In the genomic region with DNA sequence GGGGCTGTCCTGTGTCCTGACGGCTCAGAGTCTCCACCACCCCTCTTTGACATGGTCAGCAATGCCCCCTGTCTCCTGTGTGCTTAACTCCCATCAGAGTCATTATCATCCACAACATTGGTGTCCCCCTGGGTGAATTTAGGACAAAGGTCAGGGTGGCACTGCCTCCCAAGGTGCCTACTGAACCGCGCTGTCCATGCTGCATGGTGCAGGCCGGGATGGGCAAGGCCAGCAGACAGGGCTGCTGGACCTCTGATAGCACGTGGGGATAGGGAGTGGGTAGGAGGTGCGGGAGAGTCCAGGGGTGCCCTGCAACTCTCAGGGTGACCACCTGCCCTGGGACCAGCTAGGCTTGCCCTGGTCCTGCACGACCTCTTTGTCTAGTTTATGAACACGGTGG, we compare ENCODE assay signal across 25 mouse cellular contexts. TPM values are rescaled to one million over a fixed set of nuclear protein-coding genes. Genes with fewer than 3 reads are reported as not detected.
DNase-seq lines count a peak whose midpoint lies in the region; ATAC-seq lines count a peak whose summit lies in the region.
"Had no signal": no experiment of that assay in that cellular context is flagged by ENCODE, and none has a peak within 500 bp of the region (broad histone marks: within the 10 kb centered on the region; RNA-seq: fewer than 3 reads in every experiment).

No protein-coding gene starts in this region.

- H3K36me3 ChIP-seq in heart, embryonic 12.5 days, result peaks cover 82% of the 10 kb centered on the region
- H3K36me3 ChIP-seq in heart, embryonic 10.5 days, result peaks cover 68% of the 10 kb centered on the region
- H3K36me3 ChIP-seq in kidney, embryonic 16.5 days (ENCODE audit: insufficient read depth, low read length), result peaks cover 6% of the 10 kb centered on the region; the same call in 1 of the 2 replicates
- peaks cover 4% of the 10 kb centered on the region; the same call in 1 of the 2 replicates for H3K36me3 ChIP-seq in stomach, embryonic 16.5 days (ENCODE audit: control insufficient read depth, insufficient read depth, low read length)
- H3K36me3 ChIP-seq: G1E had no signal

- H3K27ac ChIP-seq in heart, embryonic 12.5 days (ENCODE audit: poor library complexity, severe bottlenecking), result no peak overlapping the region
- H3K27ac ChIP-seq in heart, embryonic 10.5 days, result no peak overlapping the region
- no peak overlapping the region for H3K27ac ChIP-seq in kidney, embryonic 16.5 days (ENCODE audit: low read length)
- H3K27ac ChIP-seq in stomach, embryonic 16.5 days (ENCODE audit: low read length), result no peak overlapping the region
- H3K27ac ChIP-seq: forebrain, embryonic 10.5 days; forebrain, embryonic 13.5 days; heart, embryonic 13.5 days; hindbrain, embryonic 12.5 days; hindbrain, embryonic 15.5 days had no signal

- no peaks in the 10 kb centered on the region for H3K9me3 ChIP-seq in heart, embryonic 12.5 days (replicated peaks)
- no peaks in the 10 kb centered on the region for H3K9me3 ChIP-seq in heart, embryonic 10.5 days
- H3K9me3 ChIP-seq in kidney, embryonic 16.5 days (ENCODE audit: low read length), result no peaks in the 10 kb centered on the region
- no peaks in the 10 kb centered on the region for H3K9me3 ChIP-seq in stomach, embryonic 16.5 days (replicated peaks; ENCODE audit: control insufficient read depth, low read length)
- H3K9me3 ChIP-seq: forebrain, embryonic 10.5 days; forebrain, embryonic 13.5 days; G1E; heart, embryonic 13.5 days; hindbrain, embryonic 12.5 days; hindbrain, embryonic 15.5 days had no signal

- H3K27me3 ChIP-seq in heart, embryonic 12.5 days (replicated peaks), result no peaks in the 10 kb centered on the region
- H3K27me3 ChIP-seq in heart, embryonic 10.5 days (ENCODE audit: insufficient read depth, poor library complexity, severe bottlenecking), result no peaks in the 10 kb centered on the region
- H3K27me3 ChIP-seq in kidney, embryonic 16.5 days (ENCODE audit: insufficient read depth, low read length), result no peaks in the 10 kb centered on the region
- H3K27me3 ChIP-seq in stomach, embryonic 16.5 days (ENCODE audit: control insufficient read depth, insufficient read depth, low read length), result no peaks in the 10 kb centered on the region
- H3K27me3 ChIP-seq: forebrain, embryonic 13.5 days; heart, embryonic 13.5 days; hindbrain, embryonic 12.5 days; hindbrain, embryonic 15.5 days; Patski had no signal

- 86% methylated on average over 8 of the region's 8 CpGs for WGBS in heart, embryonic 12.5 days
- 80% methylated on average over 8 of the region's 8 CpGs for WGBS in heart, embryonic 10.5 days
- 80% methylated on average over 8 of the region's 8 CpGs for WGBS in kidney, embryonic 16.5 days
- 93% methylated on average over 8 of the region's 8 CpGs for WGBS in stomach, embryonic 16.5 days

- H3K4me1 ChIP-seq in heart, embryonic 12.5 days (replicated peaks), result no peaks in the 10 kb centered on the region
- H3K4me1 ChIP-seq in heart, embryonic 10.5 days, result no peaks in the 10 kb centered on the region
- H3K4me1 ChIP-seq in kidney, embryonic 16.5 days (ENCODE audit: insufficient read depth, low read length), result no peaks in the 10 kb centered on the region
- no peaks in the 10 kb centered on the region for H3K4me1 ChIP-seq in stomach, embryonic 16.5 days (ENCODE audit: control insufficient read depth, insufficient read depth, low read length)
- H3K4me1 ChIP-seq: forebrain, embryonic 10.5 days; forebrain, embryonic 13.5 days; heart, embryonic 13.5 days; hindbrain, embryonic 12.5 days; hindbrain, embryonic 15.5 days had no signal

- no peak overlapping the region for H3K4me2 ChIP-seq in heart, embryonic 12.5 days
- H3K4me2 ChIP-seq in kidney, embryonic 16.5 days (replicated peaks; ENCODE audit: low read depth, low read length), result no peak overlapping the region
- H3K4me2 ChIP-seq in stomach, embryonic 16.5 days (ENCODE audit: low read depth, low read length), result no peak overlapping the region
- H3K4me2 ChIP-seq: forebrain, embryonic 13.5 days; heart, embryonic 13.5 days; hindbrain, embryonic 12.5 days; hindbrain, embryonic 15.5 days had no signal

- H3K9ac ChIP-seq in heart, embryonic 12.5 days, result no peak overlapping the region
- no peak overlapping the region for H3K9ac ChIP-seq in kidney, embryonic 16.5 days (replicated peaks; ENCODE audit: low read length)
- H3K9ac ChIP-seq in stomach, embryonic 16.5 days (ENCODE audit: low read length), result no peak overlapping the region
- H3K9ac ChIP-seq: heart, embryonic 13.5 days; hindbrain, embryonic 12.5 days; hindbrain, embryonic 15.5 days had no signal

- no peak for DNase-seq in heart, embryonic 10.5 days (ENCODE audit: low spot score)
- no peak for DNase-seq in kidney, adult 18-20 months
- DNase-seq in kidney, postnatal 36 days, result peak; percentile 19 to 43
- no peak for DNase-seq in kidney, adult 9 months
- DNase-seq in layer of hippocampus, adult 18-20 months (ENCODE audit: low spot score in 2 of 2), result no peak
- DNase-seq: adrenal gland, postnatal 10 days; adrenal gland, postnatal 36 days; cerebellum, adult 18-20 months; cerebellum, adult 9-10 months; cerebellum, postnatal 14 days; gastrocnemius, postnatal 10 days; heart, adult 11 months; heart, postnatal 14 days; heart, postnatal 4 days had no signal

- ATAC-seq in heart, embryonic 12.5 days (ENCODE audit: insufficient number of reproducible peaks, low FRiP score), result 0 out of 2 replicates have a peak, but pooled peaks have one; percentile 15
- ATAC-seq in kidney, embryonic 16.5 days (ENCODE audit: low FRiP score, low TSS enrichment), result peak; percentile 15; the same call in 1 of the 2 replicates
- peak; percentile 45; the same call in 1 of the 2 replicates for ATAC-seq in stomach, embryonic 16.5 days (ENCODE audit: insufficient read depth, low FRiP score)
- ATAC-seq: forebrain, embryonic 13.5 days; forebrain, embryonic 16.5 days; Patski had no signal

- H3K4me3 ChIP-seq in heart, embryonic 12.5 days, result no peak overlapping the region
- H3K4me3 ChIP-seq in heart, embryonic 10.5 days, result no peak overlapping the region
- H3K4me3 ChIP-seq in kidney, embryonic 16.5 days (ENCODE audit: low read length), result no peak overlapping the region
- H3K4me3 ChIP-seq in stomach, embryonic 16.5 days (replicated peaks; ENCODE audit: low read length), result no peak overlapping the region
- H3K4me3 ChIP-seq: forebrain, embryonic 10.5 days; forebrain, embryonic 13.5 days; heart, embryonic 13.5 days; hindbrain, embryonic 12.5 days; hindbrain, embryonic 15.5 days had no signal

RNA-seq across cellular contexts. Expression of a gene that starts 39.0 kb away (rescaled TPM):
- 15.3 and 16.3 TPM in 2 replicates for polyA plus RNA-seq in heart, embryonic 12.5 days (2016; fragmentation: Nextera tagmentation; extraction: Ambion mirVana)
- 8.3 and 10.3 TPM in 2 replicates for polyA plus RNA-seq in heart, embryonic 10.5 days (2016; fragmentation: Nextera tagmentation; extraction: Ambion mirVana)
- polyA plus RNA-seq in kidney, embryonic 16.5 days (2015; fragmentation: Nextera tagmentation; extraction: Ambion mirVana), result 13.6 and 13.7 TPM in 2 replicates
- 11.4 TPM in 2 replicates for polyA plus RNA-seq in stomach, embryonic 16.5 days (2015; fragmentation: Nextera tagmentation; extraction: Ambion mirVana)
- 10 to 100 TPM; 50.0 to 50.7 TPM for total RNA-seq in layer of hippocampus, adult 18-20 months (2021)

Comparison
In these comparisons a context has a peak if more than half of its experiments do, and no peak if none do; other contexts are left out.
1. DNase-seq: peak in kidney, postnatal 36 days (2 of 2); none in heart, embryonic 10.5 days (single experiment), kidney, adult 18-20 months (single experiment), kidney, adult 9 months (single experiment) and layer of hippocampus, adult 18-20 months (0 of 2).
2. Peak in every context shown above with its lines, with median percentiles within 50 percentile points of each other: ATAC-seq.